Mouse (Mus musculus): ENCODE measurements around the gene Cog2. TPM values are rescaled to one million over a fixed set of nuclear protein-coding genes. Genes with fewer than 3 reads are reported as not detected.

The Cog2 gene
- polyA plus RNA-seq, 1 experiment from 2014 or later = 45.7 TPM

DNA sequence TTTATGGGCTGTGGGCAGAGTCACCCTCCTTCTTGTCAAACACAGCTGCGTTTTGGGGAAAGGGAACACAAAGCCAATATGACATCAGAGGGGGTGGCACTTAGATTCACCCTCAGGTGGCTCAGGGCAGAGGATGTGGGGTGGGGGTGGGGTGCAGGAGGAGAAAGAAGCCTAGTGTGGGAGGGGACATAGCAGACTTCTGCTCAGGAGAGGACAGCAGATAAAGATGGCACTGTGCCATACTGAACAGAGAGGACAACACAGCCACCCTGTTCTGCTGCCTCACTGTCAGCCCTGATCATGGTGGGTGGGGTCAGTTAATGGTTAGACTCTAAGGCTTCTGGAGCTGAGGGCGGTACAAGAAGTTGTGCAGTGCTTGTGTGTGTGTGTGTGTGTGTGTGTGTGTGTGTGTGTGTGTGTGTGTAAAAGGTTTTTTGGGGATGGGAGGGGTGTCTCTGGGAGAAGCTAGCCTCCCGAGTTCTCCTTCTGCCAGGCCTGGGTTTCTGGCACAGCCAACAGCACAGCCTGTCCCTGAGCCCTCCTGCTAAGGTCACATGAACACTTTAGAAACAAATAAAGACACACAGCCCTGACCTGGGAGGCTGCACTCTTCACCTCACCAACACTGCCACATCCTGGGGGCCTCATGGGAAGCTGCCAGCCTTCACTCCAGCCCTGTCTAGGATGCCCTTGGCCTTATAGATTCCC is 65.3 kb downstream of the Cog2 start:
- Histone ChIP-seq H3K36me3 (replicated peaks) (no peaks in the 10 kb centered on the region), H3K27ac (no peak overlapping the region), H3K9me3 (no peaks in the 10 kb centered on the region), H3K27me3 (ENCODE audit: poor library complexity, severe bottlenecking) (no peaks in the 10 kb centered on the region), H3K4me3 (no peak overlapping the region), H3K4me1 (no peaks in the 10 kb centered on the region; the same call in 1 of the 2 replicates)
- DNase-seq (ENCODE audit: extremely low spot score, low spot score) = no peak
- 64% methylated on average over 3 of the region's 3 CpGs for WGBS

DNA sequence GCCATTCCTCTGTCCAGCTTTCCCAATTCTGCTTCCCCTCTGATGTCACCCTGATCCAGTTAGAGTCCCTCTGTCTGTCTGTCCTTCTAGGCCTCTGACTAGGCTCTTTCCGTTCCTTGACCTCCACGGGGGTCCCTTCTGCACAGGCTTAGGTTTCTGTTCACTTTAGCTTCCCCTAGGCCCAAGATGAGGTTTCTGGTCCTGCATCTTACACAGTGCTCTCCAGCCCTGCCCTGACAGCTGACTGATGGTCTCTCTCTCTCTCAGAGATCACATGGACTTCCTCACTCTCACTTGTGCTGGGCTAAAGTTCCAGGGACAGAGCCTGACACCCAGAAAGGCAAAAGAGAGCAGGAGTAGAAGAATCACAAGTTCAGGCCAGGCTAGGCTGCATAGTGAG is 66.0 kb downstream of the Cog2 start:
- Histone ChIP-seq H3K4me3 (no peak overlapping the region), H3K27me3 (ENCODE audit: poor library complexity, severe bottlenecking) (no peaks in the 10 kb centered on the region), H3K9me3 (no peaks in the 10 kb centered on the region), H3K36me3 (replicated peaks) (no peaks in the 10 kb centered on the region), H3K4me1 (no peaks in the 10 kb centered on the region; the same call in 1 of the 2 replicates), H3K27ac (no peak overlapping the region)
- WGBS = 80% methylated on average over 2 of the region's 2 CpGs
- DNase-seq (ENCODE audit: extremely low spot score, low spot score) = no peak

DNA sequence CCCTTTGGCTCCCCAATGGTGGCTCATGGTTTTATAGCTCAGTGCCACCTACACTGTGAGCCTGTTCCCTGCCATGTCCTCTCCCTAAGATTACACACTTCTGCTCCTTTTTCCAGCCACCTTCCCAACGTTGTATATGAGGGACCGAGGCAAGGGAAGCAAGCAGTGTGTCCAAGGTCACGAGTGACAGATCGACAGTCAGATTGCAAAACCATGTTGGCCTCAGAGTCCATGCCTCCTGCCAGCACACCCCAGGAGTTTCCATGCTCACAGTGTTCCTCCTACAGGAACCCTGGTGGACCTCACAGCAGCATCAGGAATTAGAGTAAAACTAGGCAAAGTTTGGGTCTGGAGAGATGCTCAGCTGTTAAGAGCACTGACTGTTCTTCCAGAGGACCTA is 68.8 kb downstream of the Cog2 start:
- Histone ChIP-seq H3K9me3 (no peaks in the 10 kb centered on the region), H3K27ac (no peak overlapping the region), H3K4me1 (no peaks in the 10 kb centered on the region; the same call in 1 of the 2 replicates), H3K36me3 (replicated peaks) (no peaks in the 10 kb centered on the region), H3K27me3 (ENCODE audit: poor library complexity, severe bottlenecking) (no peaks in the 10 kb centered on the region), H3K4me3 (no peak overlapping the region)
- 87% methylated on average over 4 of the region's 4 CpGs for WGBS
- no peak for DNase-seq (ENCODE audit: extremely low spot score, low spot score)

Other genes with a start within 250 kb of the Cog2 start
- gene Pgbd5, start 81.1 kb upstream of the Cog2 start, polyA plus RNA-seq (2016; fragmentation: Nextera tagmentation; extraction: Ambion mirVana) = 1.9 and 2.5 TPM in 2 replicates
- gene Agt, start 48.9 kb downstream of the Cog2 start, polyA plus RNA-seq (2016; fragmentation: Nextera tagmentation; extraction: Ambion mirVana) = not detected in 2 replicates
- not detected in 2 replicates for gene Capn9, start 55.3 kb downstream of the Cog2 start, polyA plus RNA-seq (2016; fragmentation: Nextera tagmentation; extraction: Ambion mirVana)
- 17.9 and 18.2 TPM in 2 replicates for gene 2310022B05Rik, start 142.6 kb downstream of the Cog2 start, polyA plus RNA-seq (2016; fragmentation: Nextera tagmentation; extraction: Ambion mirVana)
- 50.1 and 51.8 TPM in 2 replicates for gene Ttc13, start 201.2 kb downstream of the Cog2 start, polyA plus RNA-seq (2016; fragmentation: Nextera tagmentation; extraction: Ambion mirVana)
- gene Arv1, start 201.4 kb downstream of the Cog2 start, polyA plus RNA-seq (2016; fragmentation: Nextera tagmentation; extraction: Ambion mirVana) = 32.6 and 40.3 TPM in 2 replicates
- gene Fam89a, start 231.1 kb downstream of the Cog2 start, polyA plus RNA-seq (2016; fragmentation: Nextera tagmentation; extraction: Ambion mirVana) = 1.8 and 2.3 TPM in 2 replicates

Measured in forebrain, embryonic 10.5 days (tissue).